ENCODE assay signal across 8 mouse cellular contexts in genomic region chr2:30474039-30474438, GRCm38 (mm10). TPM values are rescaled to one million over a fixed set of nuclear protein-coding genes. Genes with fewer than 3 reads are reported as not detected.
DNase-seq lines count a peak whose midpoint lies in the region; ATAC-seq and TF ChIP-seq lines count a peak whose summit lies in the region.

Gene Ier5l, minus strand, starts transcription at chr2:30474219.

- no peaks in the 10 kb centered on the region for H3K9me3 ChIP-seq in lung, embryonic 14.5 days (ENCODE audit: low read depth, low read length)
- H3K9me3 ChIP-seq in neural tube, embryonic 15.5 days (replicated peaks) = no peaks in the 10 kb centered on the region

- WGBS in cerebellum, adult 2 months = under 1% methylated on average over 37 of the region's 37 CpGs
- WGBS in lung, embryonic 14.5 days = under 1% methylated on average over 37 of the region's 37 CpGs
- under 1% methylated on average over 37 of the region's 37 CpGs for WGBS in neural tube, embryonic 15.5 days

- H3K27me3 ChIP-seq in cerebellum, adult 2 months (ENCODE audit: control insufficient read depth, insufficient read depth, low read length) = no peaks in the 10 kb centered on the region; the same call in 1 of the 2 replicates
- no peaks in the 10 kb centered on the region for H3K27me3 ChIP-seq in lung, embryonic 14.5 days (ENCODE audit: insufficient read depth, low read length)
- H3K27me3 ChIP-seq in neural tube, embryonic 15.5 days (replicated peaks) = peaks cover 4% of the 10 kb centered on the region; the same call in 1 of the 2 replicates

- peak within 1 kb of the TSS; percentile 52 for H3K4me3 ChIP-seq in cerebellum, adult 2 months (replicated peaks; ENCODE audit: insufficient read depth, low read depth, low read length)
- H3K4me3 ChIP-seq in lung, embryonic 14.5 days (ENCODE audit: low read depth, low read length) = peak within 1 kb of the TSS; percentile 96
- peak within 1 kb of the TSS; percentile 79 for H3K4me3 ChIP-seq in neural tube, embryonic 15.5 days (replicated peaks)

- peaks cover 5% of the 10 kb centered on the region; the same call in 1 of the 2 replicates for H3K4me1 ChIP-seq in cerebellum, adult 2 months (ENCODE audit: control insufficient read depth, insufficient read depth, low read length)
- peaks cover 13% of the 10 kb centered on the region for H3K4me1 ChIP-seq in lung, embryonic 14.5 days (ENCODE audit: insufficient read depth)
- peaks cover 41% of the 10 kb centered on the region for H3K4me1 ChIP-seq in neural tube, embryonic 15.5 days

- peak; percentile 98 for DNase-seq in ES-CJ7 (ENCODE audit: low read depth, low spot score)
- DNase-seq in cerebellum, adult 2 months = peak; percentile 77 to 81
- peak; percentile 85 for DNase-seq in layer of hippocampus, adult 9-10 months (ENCODE audit: low spot score)
- DNase-seq in lung, embryonic 14.5 days = peak; percentile 98
- DNase-seq in thymus, adult 18-20 months = peak; percentile 55 to 60

- no peak for TF ChIP-seq CTCF in cerebellum, adult 2 months (IDR thresholded peaks at IDR 0.05; ENCODE audit: borderline replicate concordance, insufficient read depth, low read depth, low read length)
- no peak; the same call in 1 of the 2 replicates for TF ChIP-seq CTCF in lung, embryonic 14.5 days (IDR thresholded peaks at IDR 0.05; ENCODE audit: low read depth)

- H3K4me2 ChIP-seq in lung, embryonic 14.5 days = peak within 1 kb of the TSS; percentile 99
- peak within 1 kb of the TSS; percentile 97 for H3K4me2 ChIP-seq in neural tube, embryonic 15.5 days

- H3K27ac ChIP-seq in cerebellum, adult 2 months (ENCODE audit: insufficient read depth, low read length) = no peak within 1 kb of the TSS
- H3K27ac ChIP-seq in lung, embryonic 14.5 days (ENCODE audit: low read depth) = peak within 1 kb of the TSS; percentile 100
- H3K27ac ChIP-seq in neural tube, embryonic 15.5 days (replicated peaks) = peak within 1 kb of the TSS; percentile 90

- H3K36me3 ChIP-seq in lung, embryonic 14.5 days (ENCODE audit: insufficient read depth) = no peaks in the 10 kb centered on the region
- H3K36me3 ChIP-seq in neural tube, embryonic 15.5 days = no peaks in the 10 kb centered on the region

- H3K9ac ChIP-seq in lung, embryonic 14.5 days = peak within 1 kb of the TSS; percentile 98
- H3K9ac ChIP-seq in neural tube, embryonic 15.5 days (replicated peaks) = peak within 1 kb of the TSS; percentile 91

- no peak for TF ChIP-seq POLR2A in cerebellum, adult 2 months (IDR thresholded peaks at IDR 0.05; ENCODE audit: borderline replicate concordance, insufficient read depth, low read length)

- peak; percentile 68 for ATAC-seq in frontal cortex, adult (ENCODE audit: low TSS enrichment)
- peak; percentile 66 to 78 for ATAC-seq in hematopoietic stem cell, adult 5-6 weeks (replicated peaks in 1 of 2; ENCODE audit: insufficient read depth in 1 of 2, low FRiP score in 2 of 2, low TSS enrichment in 1 of 2, low read depth in 1 of 2, poor library complexity in 2 of 2, severe bottlenecking in 2 of 2)
- ATAC-seq in lung, embryonic 14.5 days (ENCODE audit: insufficient read depth) = peak; percentile 88
- ATAC-seq in neural tube, embryonic 15.5 days (ENCODE audit: low FRiP score) = peak; percentile 89

RNA-seq across cellular contexts. Expression of gene Ier5l, which starts in this region (rescaled TPM):
- polyA plus RNA-seq in cerebellum, adult 2 months (2012; rRNA removed) = 5.1 and 7.5 TPM in 2 replicates
- total RNA-seq in hematopoietic stem cell, adult 5-6 weeks (2017) = 0.19 and 2.4 TPM in 2 replicates
- polyA plus RNA-seq in lung, embryonic 14.5 days (2014; fragmentation: Nextera tagmentation; extraction: Ambion mirVana) = 4.7 and 4.9 TPM in 2 replicates
- 1.4 and 1.9 TPM in 2 replicates for polyA plus RNA-seq in neural tube, embryonic 15.5 days (2015; fragmentation: Nextera tagmentation; extraction: Ambion mirVana)
